Mouse (Mus musculus): Measurements from ENCODE around the gene Capn2. TPM values are rescaled to one million over a fixed set of nuclear protein-coding genes. Genes with fewer than 3 reads are reported as not detected.

Gene Capn2
- polyA plus RNA-seq, 1 experiment from 2014 or later: 51.4 TPM

GRCm38 (mm10) chr1:182511073-182511472, 6.3 kb downstream of the Capn2 start:
- DNase-seq (ENCODE audit: low spot score) (no peak), ATAC-seq (replicated peaks; ENCODE audit: low FRiP score) (no peak)
- H3K9ac ChIP-seq (ENCODE audit: low read depth, low read length): no peak overlapping the region
- H3K4me2 ChIP-seq: no peak overlapping the region
- peaks cover 6% of the 10 kb centered on the region; the same call in 1 of the 2 replicates for H3K27me3 ChIP-seq (replicated peaks; ENCODE audit: control insufficient read depth, insufficient read depth, low read length)
- no peak overlapping the region for H3K4me3 ChIP-seq (ENCODE audit: low read depth, low read length)
- H3K9me3 ChIP-seq (ENCODE audit: control insufficient read depth, low read length): no peaks in the 10 kb centered on the region
- H3K27ac ChIP-seq (ENCODE audit: low read depth, low read length): no peak overlapping the region
- 80% methylated on average over 2 of the region's 2 CpGs for WGBS
- peaks cover 6% of the 10 kb centered on the region for H3K4me1 ChIP-seq (replicated peaks; ENCODE audit: control insufficient read depth, insufficient read depth, low read length)
- H3K36me3 ChIP-seq (ENCODE audit: control insufficient read depth, insufficient read depth, low read length): peaks cover 6% of the 10 kb centered on the region

- Histone ChIP-seq H3K36me3 (ENCODE audit: control insufficient read depth, insufficient read depth, low read length) (peaks cover 6% of the 10 kb centered on the region), H3K4me1 (replicated peaks; ENCODE audit: control insufficient read depth, insufficient read depth, low read length) (peaks cover 21% of the 10 kb centered on the region), H3K9me3 (ENCODE audit: control insufficient read depth, low read length) (no peaks in the 10 kb centered on the region), H3K9ac (ENCODE audit: low read depth, low read length) (no peak overlapping the region), H3K27ac (ENCODE audit: low read depth, low read length) (no peak overlapping the region), H3K4me3 (ENCODE audit: low read depth, low read length) (no peak overlapping the region), H3K4me2 (no peak overlapping the region), H3K27me3 (replicated peaks; ENCODE audit: control insufficient read depth, insufficient read depth, low read length) (no peaks in the 10 kb centered on the region)
- DNase-seq (ENCODE audit: low spot score) (no peak), ATAC-seq (replicated peaks; ENCODE audit: low FRiP score) (no peak)
- 75% methylated on average over 10 of the region's 10 CpGs for WGBS
Observed at GRCm38 (mm10) chr1:182509110-182509797, 8.2 kb downstream of the Capn2 start.

DNA sequence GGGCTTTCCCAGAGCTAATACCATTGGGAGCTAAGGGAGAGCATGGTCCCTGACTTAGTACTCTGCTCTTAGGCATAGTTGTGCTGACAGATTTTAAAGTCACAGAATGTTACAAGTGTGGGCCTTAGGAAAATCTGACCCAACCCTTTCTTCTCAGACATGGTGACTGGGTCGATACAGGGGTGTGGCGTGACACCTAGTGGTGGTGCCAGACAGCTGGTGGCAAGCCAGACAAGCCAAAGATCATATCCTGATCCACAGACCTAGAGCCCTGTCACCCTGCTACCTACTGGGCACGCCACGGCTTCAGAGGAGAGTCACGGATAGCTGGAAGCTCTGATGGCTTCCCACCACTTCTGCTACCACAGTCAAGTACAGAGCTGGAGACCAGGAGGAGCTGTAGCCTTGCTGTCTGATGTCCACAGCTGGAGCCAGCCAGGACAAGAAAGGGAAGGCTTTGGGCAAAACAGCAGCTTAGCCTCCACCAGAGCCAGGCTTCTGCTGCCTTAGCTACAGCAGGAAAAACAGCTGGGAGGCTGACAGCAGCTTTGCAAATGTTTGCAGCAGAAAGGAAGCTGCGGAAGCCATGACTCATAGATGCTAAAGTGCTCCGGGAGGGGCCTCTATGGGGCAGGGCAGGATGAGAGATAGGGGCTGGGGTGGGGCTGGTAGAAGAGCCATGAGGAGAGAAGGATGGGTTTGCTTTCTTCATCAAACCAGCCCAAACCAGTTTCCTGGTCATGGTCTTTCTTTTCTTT, 11.0 kb downstream of the Capn2 start:
- no peaks in the 10 kb centered on the region for H3K9me3 ChIP-seq (ENCODE audit: control insufficient read depth, low read length)
- WGBS: 33% methylated on average over 7 of the region's 7 CpGs
- H3K36me3 ChIP-seq (ENCODE audit: control insufficient read depth, insufficient read depth, low read length): peaks cover 2% of the 10 kb centered on the region
- H3K4me3 ChIP-seq (ENCODE audit: low read depth, low read length): no peak overlapping the region
- DNase-seq (ENCODE audit: low spot score): no peak
- peak overlapping the region; percentile 34 for H3K27ac ChIP-seq (ENCODE audit: low read depth, low read length)
- H3K4me1 ChIP-seq (replicated peaks; ENCODE audit: control insufficient read depth, insufficient read depth, low read length): peaks cover 36% of the 10 kb centered on the region
- ATAC-seq (replicated peaks; ENCODE audit: low FRiP score): peak; percentile 65; the same call in 1 of the 2 replicates
- no peaks in the 10 kb centered on the region for H3K27me3 ChIP-seq (replicated peaks; ENCODE audit: control insufficient read depth, insufficient read depth, low read length)
- peak overlapping the region; percentile 1 for H3K4me2 ChIP-seq
- no peak overlapping the region for H3K9ac ChIP-seq (ENCODE audit: low read depth, low read length)

- Histone ChIP-seq H3K9me3 (ENCODE audit: control insufficient read depth, low read length) (no peaks in the 10 kb centered on the region), H3K4me2 (no peak overlapping the region), H3K4me1 (replicated peaks; ENCODE audit: control insufficient read depth, insufficient read depth, low read length) (peaks cover 39% of the 10 kb centered on the region), H3K27me3 (replicated peaks; ENCODE audit: control insufficient read depth, insufficient read depth, low read length) (no peaks in the 10 kb centered on the region), H3K36me3 (ENCODE audit: control insufficient read depth, insufficient read depth, low read length) (peaks cover 6% of the 10 kb centered on the region), H3K9ac (ENCODE audit: low read depth, low read length) (no peak overlapping the region), H3K27ac (ENCODE audit: low read depth, low read length) (no peak overlapping the region), H3K4me3 (ENCODE audit: low read depth, low read length) (no peak overlapping the region)
- ATAC-seq (replicated peaks; ENCODE audit: low FRiP score) (no peak), DNase-seq (ENCODE audit: low spot score) (no peak)
- WGBS: 82% methylated on average over 3 of the region's 3 CpGs
Observed at GRCm38 (mm10) chr1:182505291-182505690, 12.1 kb downstream of the Capn2 start.

DNA sequence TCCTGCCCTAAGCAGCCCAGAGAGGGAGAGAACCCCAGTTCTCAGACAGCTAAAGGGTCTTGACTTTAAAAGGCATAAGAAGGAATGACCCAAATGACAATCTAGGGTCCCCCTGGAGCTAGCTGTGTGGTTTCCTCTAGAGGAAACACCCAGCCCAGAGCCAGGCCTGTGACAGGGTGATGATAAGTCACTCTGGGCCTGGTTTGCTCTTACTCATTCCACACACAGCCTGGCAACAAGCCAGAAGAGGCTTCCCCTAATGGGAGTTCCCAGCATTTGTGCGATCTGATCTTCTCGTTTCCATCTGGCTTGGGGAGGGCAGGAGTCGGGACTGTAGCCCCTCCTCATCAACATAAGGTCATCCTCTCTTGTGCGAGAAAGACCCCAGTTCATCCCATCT, 13.2 kb downstream of the Capn2 start:
- ATAC-seq (replicated peaks; ENCODE audit: low FRiP score): peak; percentile 68
- DNase-seq (ENCODE audit: low spot score): peak; percentile 51
- Histone ChIP-seq H3K9ac (ENCODE audit: low read depth, low read length) (no peak overlapping the region), H3K36me3 (ENCODE audit: control insufficient read depth, insufficient read depth, low read length) (peaks cover 6% of the 10 kb centered on the region), H3K27me3 (replicated peaks; ENCODE audit: control insufficient read depth, insufficient read depth, low read length) (no peaks in the 10 kb centered on the region), H3K4me3 (ENCODE audit: low read depth, low read length) (no peak overlapping the region), H3K9me3 (ENCODE audit: control insufficient read depth, low read length) (no peaks in the 10 kb centered on the region), H3K4me1 (replicated peaks; ENCODE audit: control insufficient read depth, insufficient read depth, low read length) (peaks cover 45% of the 10 kb centered on the region), H3K27ac (ENCODE audit: low read depth, low read length) (peak overlapping the region; percentile 28; the same call in 1 of the 2 replicates), H3K4me2 (peak overlapping the region; percentile 13)
- 13% methylated on average over 4 of the region's 4 CpGs for WGBS

- ATAC-seq (replicated peaks; ENCODE audit: low FRiP score) (no peak), DNase-seq (ENCODE audit: low spot score) (no peak)
- H3K36me3 ChIP-seq (ENCODE audit: control insufficient read depth, insufficient read depth, low read length): peaks cover 3% of the 10 kb centered on the region
- no peak overlapping the region for H3K4me2 ChIP-seq
- H3K9ac ChIP-seq (ENCODE audit: low read depth, low read length): no peak overlapping the region
- 71% methylated on average over 13 of the region's 13 CpGs for WGBS
- H3K27ac ChIP-seq (ENCODE audit: low read depth, low read length): no peak overlapping the region
- H3K9me3 ChIP-seq (ENCODE audit: control insufficient read depth, low read length): no peaks in the 10 kb centered on the region
- H3K27me3 ChIP-seq (replicated peaks; ENCODE audit: control insufficient read depth, insufficient read depth, low read length): no peaks in the 10 kb centered on the region
- no peak overlapping the region for H3K4me3 ChIP-seq (ENCODE audit: low read depth, low read length)
- peaks cover 49% of the 10 kb centered on the region for H3K4me1 ChIP-seq (replicated peaks; ENCODE audit: control insufficient read depth, insufficient read depth, low read length)
Observed at GRCm38 (mm10) chr1:182503206-182503900, 14.1 kb downstream of the Capn2 start.

DNA sequence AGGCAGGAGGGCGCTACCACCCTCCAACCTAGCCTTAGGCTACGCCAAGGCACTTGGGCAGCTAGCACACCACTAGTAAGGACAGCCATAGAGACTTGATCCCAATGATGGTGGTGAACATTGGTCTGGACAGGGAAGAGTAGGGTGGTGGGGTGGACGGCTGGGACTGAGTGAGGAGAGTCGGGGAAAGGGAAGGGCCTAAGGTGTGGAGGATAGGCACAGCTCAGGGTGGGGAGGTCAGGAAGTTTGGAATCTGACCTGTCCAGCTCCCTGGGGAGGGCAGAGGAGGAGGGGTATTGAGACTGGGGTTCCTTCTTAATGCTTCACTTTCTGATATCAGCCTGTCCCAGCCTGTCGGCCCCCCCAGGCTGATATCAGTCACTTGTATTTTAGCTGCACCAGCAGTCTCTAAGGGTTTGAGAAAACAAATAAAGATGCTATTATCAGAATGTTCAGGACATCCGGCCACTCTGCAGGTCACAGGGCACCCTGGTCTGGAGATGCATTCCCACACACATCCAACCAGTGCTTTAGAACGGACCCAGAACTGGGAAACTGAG, 14.8 kb downstream of the Capn2 start:
- Histone ChIP-seq H3K27ac (ENCODE audit: low read depth, low read length) (no peak overlapping the region), H3K9ac (ENCODE audit: low read depth, low read length) (no peak overlapping the region), H3K27me3 (replicated peaks; ENCODE audit: control insufficient read depth, insufficient read depth, low read length) (no peaks in the 10 kb centered on the region), H3K4me1 (replicated peaks; ENCODE audit: control insufficient read depth, insufficient read depth, low read length) (peaks cover 53% of the 10 kb centered on the region), H3K9me3 (ENCODE audit: control insufficient read depth, low read length) (no peaks in the 10 kb centered on the region), H3K4me3 (ENCODE audit: low read depth, low read length) (no peak overlapping the region), H3K4me2 (no peak overlapping the region), H3K36me3 (ENCODE audit: control insufficient read depth, insufficient read depth, low read length) (peaks cover 3% of the 10 kb centered on the region)
- no peak for ATAC-seq (replicated peaks; ENCODE audit: low FRiP score)
- WGBS: 54% methylated on average over 7 of the region's 7 CpGs
- DNase-seq (ENCODE audit: low spot score): no peak

GRCm38 (mm10) chr1:182501815-182502405, 15.5 kb downstream of the Capn2 start:
- H3K4me1 ChIP-seq (replicated peaks; ENCODE audit: control insufficient read depth, insufficient read depth, low read length): peaks cover 59% of the 10 kb centered on the region

More at GRCm38 (mm10) chr1:182501815-182502405, 15.5 kb downstream of the Capn2 start:
- Histone ChIP-seq H3K9ac (ENCODE audit: low read depth, low read length) (no peak overlapping the region), H3K27me3 (replicated peaks; ENCODE audit: control insufficient read depth, insufficient read depth, low read length) (no peaks in the 10 kb centered on the region), H3K36me3 (ENCODE audit: control insufficient read depth, insufficient read depth, low read length) (peaks cover 3% of the 10 kb centered on the region), H3K4me3 (ENCODE audit: low read depth, low read length) (no peak overlapping the region), H3K27ac (ENCODE audit: low read depth, low read length) (no peak overlapping the region), H3K4me2 (no peak overlapping the region), H3K9me3 (ENCODE audit: control insufficient read depth, low read length) (no peaks in the 10 kb centered on the region)
- no peak for ATAC-seq (replicated peaks; ENCODE audit: low FRiP score)
- no peak for DNase-seq (ENCODE audit: low spot score)
- WGBS: 82% methylated on average over 7 of the region's 7 CpGs

Data from liver, embryonic 11.5 days (tissue).